Mouse (Mus musculus) granulocyte monocyte progenitor cell, adult 5-6 weeks (primary cell): ENCODE measurements at regions not wholly inside any gene's neighbourhood (a gene's known extent, or its start where the extent isn't known, plus 50 kb on each side); places are given as distances from the start of the nearest gene placed in this dataset.
A peak's percentile ranks its signal among the peaks of the same experiment; 100 is the strongest.

ENCODE experiments used
- ATAC-seq: replicated peaks from 2 replicates; pipeline ENCODE4 v1.8.0; 2016; ENCODE audit warnings: mild to moderate bottlenecking, moderate TSS enrichment, inconsistent platforms; ENCODE audit not compliant: poor library complexity, severe bottlenecking

DNA sequence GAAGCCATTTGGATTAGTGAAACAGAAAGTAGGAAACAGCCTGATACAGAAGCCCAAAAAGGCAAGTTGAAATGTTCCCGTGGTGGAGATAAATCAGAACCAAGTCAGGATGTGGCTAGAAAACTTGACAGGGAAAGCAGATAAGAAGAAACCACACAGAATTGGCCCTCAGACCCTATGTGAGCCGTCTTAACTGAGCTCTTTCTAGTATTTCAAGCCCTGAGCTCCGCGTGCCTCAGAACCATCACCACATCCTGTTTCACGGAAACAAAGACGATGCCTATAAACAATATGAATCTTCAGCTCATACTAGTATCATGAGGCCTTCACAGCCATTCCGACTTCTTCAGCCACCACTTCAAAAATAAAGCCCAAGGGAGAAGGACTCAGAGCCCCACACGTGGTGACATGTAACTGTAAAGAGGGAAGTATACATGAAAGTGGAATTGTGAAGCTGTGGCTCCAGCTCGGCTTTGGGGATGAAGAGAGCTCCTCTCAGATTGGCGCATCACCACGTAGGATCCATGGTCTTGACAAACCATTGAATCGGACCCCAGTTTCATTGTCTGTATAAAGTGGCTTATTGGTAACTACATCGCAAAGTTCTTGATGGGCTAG is 104.2 kb upstream of the 2610301B20Rik start:
- ATAC-seq: peak; percentile 75

DNA sequence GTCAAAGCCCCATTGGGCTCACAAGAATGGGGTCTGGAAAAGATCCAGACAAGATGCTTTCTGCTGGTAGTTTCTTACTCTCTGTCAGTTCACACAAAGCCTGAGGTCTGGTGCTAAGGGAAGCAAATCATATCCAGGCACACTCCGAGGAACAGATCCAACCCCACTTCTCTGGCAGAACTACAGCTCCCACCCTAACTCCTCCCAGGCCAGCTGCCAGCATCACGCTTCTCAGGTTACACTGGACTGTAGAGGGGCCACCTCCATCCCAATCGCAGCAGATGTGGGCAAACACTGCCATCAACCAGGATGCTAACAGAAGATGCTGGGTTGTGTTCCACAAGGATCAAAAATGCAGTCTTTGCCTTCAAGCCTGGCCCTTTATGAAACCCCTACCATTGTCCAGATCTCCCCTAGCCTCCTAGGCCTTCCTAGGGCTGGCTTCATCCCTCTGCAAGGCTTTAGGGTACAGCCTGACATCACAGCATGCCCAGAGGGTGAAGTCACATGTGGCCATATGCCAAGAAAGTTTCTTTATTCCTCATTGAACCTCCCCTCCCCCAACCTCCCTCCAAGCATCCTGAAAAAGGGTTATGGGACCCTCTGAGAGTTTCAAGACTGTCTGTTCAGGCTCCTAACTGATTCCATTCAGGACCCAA is 99.6 kb upstream of the 2610301B20Rik start:
- no peak for ATAC-seq

DNA sequence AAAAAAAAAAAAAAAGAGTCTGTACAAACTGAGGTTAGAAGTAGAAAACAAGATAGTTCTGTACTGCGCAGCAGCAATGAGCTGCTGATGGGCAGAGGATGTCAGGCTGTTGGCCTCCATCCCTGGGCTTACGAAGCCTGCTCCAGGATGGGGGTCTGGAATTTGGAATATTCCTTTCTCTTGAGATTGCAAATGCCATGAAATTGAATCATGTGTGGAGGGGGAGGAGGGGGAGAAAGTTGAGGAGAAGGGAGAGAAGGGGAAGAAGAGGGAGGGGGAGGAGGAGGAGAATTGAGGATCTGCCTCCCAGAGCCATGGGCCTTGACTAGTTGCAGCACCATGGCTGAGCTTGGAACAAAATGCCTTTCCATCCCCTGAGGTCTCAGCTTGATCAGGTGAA is 87.6 kb upstream of the 2610301B20Rik start:
- ATAC-seq: no peak

DNA sequence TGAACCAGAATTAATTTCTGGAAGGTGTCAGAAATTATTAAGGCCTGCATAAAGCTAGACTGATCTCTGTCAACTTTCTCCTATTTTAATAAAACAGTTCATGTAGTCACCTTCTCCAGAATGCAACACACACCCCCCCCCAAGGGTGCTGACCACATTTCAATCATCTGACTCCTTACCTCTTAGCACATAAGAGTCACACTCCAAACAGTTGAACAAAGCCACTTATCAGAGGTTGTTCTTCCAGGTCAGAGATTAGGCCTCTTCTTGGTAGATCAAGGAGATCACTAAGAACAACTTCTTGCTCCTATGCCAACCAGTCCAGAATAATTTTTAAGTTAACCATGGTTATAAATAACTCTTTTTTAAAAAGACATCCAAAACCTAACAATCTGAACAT is 86.0 kb upstream of the 2610301B20Rik start:
- no peak for ATAC-seq

DNA sequence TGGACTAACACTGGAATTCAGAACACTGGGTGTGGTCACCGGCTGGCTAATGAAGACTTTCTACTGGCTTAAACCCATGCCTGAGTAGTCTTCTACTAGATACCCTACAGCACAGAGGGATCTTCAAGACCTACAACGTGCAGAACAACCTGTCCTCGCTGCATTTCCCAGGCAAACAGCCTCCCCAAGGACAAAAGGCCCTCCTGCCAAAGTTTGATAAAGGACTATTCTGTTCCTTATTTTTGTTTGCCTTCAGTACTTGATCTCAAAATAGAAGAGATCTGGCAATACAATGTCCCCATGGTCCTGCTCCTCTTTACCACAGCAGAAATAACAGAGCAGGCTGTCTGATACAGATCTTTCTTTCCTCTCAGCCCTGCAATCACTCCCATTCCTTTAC is 85.2 kb upstream of the 2610301B20Rik start:
- ATAC-seq: no peak

DNA sequence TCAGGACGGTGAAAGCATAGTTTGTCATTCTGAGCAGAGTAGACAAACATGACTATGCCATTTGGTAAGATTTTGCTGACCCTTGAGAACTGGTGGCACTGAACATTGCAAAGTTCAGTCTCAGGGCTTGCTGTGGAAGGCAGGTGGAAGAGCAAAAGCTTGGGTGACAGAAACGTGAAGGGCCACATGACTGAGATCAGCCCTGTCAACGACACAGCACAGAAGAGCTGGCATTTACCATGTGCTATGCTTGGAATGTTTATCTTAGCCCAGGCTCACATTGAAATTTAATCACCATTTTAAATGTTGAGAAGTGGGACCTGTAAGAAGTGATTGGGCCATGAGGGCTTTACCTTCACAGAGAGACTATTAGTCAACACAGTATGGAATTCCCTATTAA is 81.7 kb upstream of the 2610301B20Rik start:
- no peak for ATAC-seq

DNA sequence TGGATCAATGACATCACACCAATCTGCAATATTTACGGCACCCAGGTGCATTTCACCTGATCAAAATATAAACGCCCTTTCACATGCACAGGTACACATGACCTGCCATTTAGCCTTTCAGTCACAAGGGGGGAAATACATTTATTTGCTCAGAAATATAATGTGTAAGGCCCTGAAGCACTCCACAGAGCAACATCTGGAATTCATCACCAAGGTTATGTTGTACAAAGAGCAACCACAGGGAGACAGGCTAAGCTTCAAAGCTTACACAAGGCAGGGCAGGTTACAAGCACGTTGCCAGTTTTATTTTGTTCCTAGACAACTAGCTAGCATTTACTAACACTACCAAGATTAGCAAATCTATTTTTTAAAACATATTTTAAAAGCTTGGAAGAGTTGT is 79.8 kb upstream of the 2610301B20Rik start:
- ATAC-seq: no peak

DNA sequence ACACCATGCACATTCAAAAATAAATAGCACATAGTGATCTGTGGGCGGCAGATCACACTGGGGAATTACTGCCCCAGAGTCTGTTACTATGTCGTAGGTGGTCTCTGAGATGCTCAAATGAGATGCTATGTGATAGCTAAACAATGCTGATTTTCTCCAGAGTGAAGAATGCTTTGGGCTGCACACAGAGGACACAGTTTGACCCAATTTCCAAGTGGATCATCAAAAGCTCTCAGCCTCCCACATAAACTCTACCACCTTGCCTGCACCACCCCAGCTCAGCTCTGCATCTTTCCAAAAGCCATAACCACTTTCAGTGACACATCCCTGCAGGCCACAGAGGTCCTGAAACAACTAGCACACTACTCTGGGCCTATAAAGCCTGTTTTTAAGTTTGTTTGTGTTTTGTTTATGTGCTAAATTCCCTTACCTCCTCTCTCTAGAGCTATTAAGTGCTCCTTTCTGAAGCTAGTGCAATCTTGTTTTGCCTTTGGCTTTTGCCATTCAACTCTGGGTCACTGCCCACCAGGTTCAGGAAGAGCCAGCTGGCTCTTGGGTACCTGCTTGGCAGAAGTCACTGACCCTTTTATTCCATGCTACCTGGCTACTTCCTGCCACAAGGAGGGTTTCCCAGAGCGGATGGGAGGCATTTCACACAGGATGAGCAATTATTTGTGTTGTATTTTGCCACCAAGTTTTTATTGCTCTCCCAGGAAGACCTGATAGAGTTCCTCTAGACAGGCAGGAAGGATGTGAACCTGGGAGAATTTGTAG is 73.3 kb upstream of the 2610301B20Rik start:
- no peak for ATAC-seq

DNA sequence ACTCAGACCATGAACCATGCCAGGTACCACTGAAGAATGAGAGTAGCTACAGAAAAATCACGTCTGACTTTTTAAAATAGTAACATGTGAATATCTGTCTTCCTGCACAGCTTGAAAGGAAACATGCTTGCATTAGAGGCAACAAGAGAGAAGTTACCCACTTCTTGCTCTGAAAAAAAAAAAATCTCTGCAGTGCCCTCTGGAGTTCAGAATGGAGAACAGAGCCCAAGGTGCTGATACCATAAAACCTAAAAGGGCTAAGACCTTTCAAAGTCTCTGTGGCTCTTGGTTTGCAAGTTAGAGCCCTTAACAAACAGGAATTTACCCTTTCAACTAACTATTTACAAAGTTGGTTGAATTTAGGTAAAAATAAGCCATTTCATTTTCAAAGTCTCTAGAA is 69.6 kb upstream of the 2610301B20Rik start:
- ATAC-seq: no peak

DNA sequence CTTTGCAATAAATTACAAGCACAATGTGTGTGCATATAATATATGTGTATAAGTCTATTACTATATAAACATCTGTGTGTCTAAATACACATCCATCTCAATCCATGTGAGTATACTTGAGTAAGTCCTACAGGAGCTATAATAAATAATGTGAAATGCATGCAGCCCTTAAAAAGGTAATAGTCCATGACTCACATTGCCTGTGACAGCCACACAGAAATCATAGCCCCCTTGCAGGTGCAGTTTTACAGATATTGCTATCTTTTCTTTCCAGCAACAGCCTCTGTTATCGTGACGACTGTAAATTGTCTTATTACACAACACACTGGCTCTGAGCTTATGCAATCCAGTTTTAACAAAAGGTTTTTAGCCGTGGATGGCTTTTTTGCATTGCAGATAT is 67.0 kb upstream of the 2610301B20Rik start:
- no peak; the same call in 1 of the 2 replicates for ATAC-seq

DNA sequence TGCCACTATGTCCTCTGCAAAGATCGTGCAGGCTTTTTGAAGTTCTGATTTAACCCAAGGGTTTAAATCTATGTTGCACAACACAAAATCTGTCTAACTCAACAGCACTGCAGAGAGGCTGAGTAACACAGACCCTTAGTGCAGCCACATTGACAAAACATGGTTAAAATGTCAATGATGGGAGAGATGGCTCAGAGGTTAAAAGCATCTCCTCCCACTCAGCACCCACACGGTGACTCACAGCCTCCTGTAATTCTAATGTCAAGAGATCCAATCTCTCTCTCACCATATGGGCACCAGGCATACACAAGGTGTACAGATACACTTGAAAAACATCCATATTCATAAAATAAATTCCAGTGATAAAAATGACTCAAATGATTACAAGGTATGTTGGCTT is 61.4 kb upstream of the 2610301B20Rik start:
- ATAC-seq: no peak
